8 mouse cellular contexts compared by ENCODE assay signal in the genomic region with DNA sequence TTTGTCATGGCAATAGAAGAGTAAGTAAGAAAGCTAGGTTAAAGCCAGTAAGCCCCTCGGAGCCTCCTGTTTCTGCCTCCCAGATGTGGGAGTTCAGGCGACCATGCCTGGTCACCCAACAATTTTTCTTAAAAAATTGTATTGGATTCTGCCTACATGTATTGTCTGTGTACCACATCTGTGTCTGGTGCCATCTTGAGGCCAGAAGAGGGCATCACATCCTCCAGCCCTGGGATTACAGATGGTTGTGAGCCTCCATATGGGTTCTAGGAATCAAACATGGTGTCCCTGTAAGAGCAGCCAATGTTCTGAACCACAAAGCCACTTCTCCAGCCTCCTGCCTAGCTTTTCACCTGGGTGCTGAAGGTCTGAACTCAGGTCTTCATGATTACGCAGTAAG. TPM values are rescaled to one million over a fixed set of nuclear protein-coding genes. Genes with fewer than 3 reads are reported as not detected.
A peak's percentile ranks its signal among the peaks of the same experiment; 100 is the strongest.
DNase-seq lines count a peak whose midpoint lies in the region; TF ChIP-seq lines count a peak whose summit lies in the region.

No protein-coding gene starts in this region.

- H3K27ac ChIP-seq in gastrocnemius, adult 2 months: no peak overlapping the region
- no peak overlapping the region for H3K27ac ChIP-seq in small intestine, adult 2 months (ENCODE audit: insufficient read depth, low read depth, low read length)

- H3K4me1 ChIP-seq in small intestine, adult 2 months (ENCODE audit: control insufficient read depth, insufficient read depth, insufficient read length, low read length): no peaks in the 10 kb centered on the region

- no peak for TF ChIP-seq POLR2A in small intestine, adult 2 months (IDR thresholded peaks at IDR 0.05; ENCODE audit: low read depth, low read length)

- peak; percentile 42 for DNase-seq in gastrocnemius, adult 2 months
- DNase-seq in gastrocnemius, adult 8-10 months (ENCODE audit: low spot score in 2 of 2): no peak
- DNase-seq in right cerebral cortex, adult 2 months (ENCODE audit: low spot score in 2 of 2): peak; percentile 70 to 78
- DNase-seq in right cerebral cortex, postnatal 25 days: no peak
- DNase-seq in brain, adult 2 months (ENCODE audit: low read depth, low spot score): peak; percentile 77
- peak; percentile 59 to 67 for DNase-seq in kidney, postnatal 25 days
- no peak for DNase-seq in ovary, postnatal 10 days (ENCODE audit: low spot score)

- no peaks in the 10 kb centered on the region for H3K36me3 ChIP-seq in small intestine, adult 2 months (ENCODE audit: control insufficient read depth, insufficient read depth, low read length)

- no peaks in the 10 kb centered on the region for H3K27me3 ChIP-seq in small intestine, adult 2 months (ENCODE audit: control insufficient read depth, insufficient read depth, low read length)

- H3K4me3 ChIP-seq in gastrocnemius, adult 2 months: no peak overlapping the region
- no peak overlapping the region for H3K4me3 ChIP-seq in small intestine, adult 2 months (ENCODE audit: low read depth, low read length)

- intact Hi-C loops in gastrocnemius, adult 2 months (cut with DNase I): loop anchor here (2.0 kb wide), 1 partner anchor 328 kb away; no protein-coding TSS in a partner anchor

- 87% methylated on average over 3 of the region's 3 CpGs for WGBS in small intestine, adult 2 months

- TF ChIP-seq CTCF in gastrocnemius, adult 2 months (IDR thresholded peaks at IDR 0.05): peak; percentile 82
- TF ChIP-seq CTCF in small intestine, adult 2 months (IDR thresholded peaks at IDR 0.05; ENCODE audit: extremely low read depth, insufficient read length, insufficient replicate concordance, low read depth, low read length): peak; percentile 60; the same call in 1 of the 2 replicates

RNA-seq across cellular contexts. Expression of a gene that starts 12.4 kb away (rescaled TPM):
- total RNA-seq in gastrocnemius, adult 2 months (2021): 10 to 100 TPM; 16.2 to 20.7 TPM
- 10 to 100 TPM; 17.6 to 22.3 (median 20.1) TPM for total RNA-seq in gastrocnemius, adult 8-10 months (2022)
- polyA plus RNA-seq in small intestine, adult 2 months (2012; rRNA removed): 14.4 and 31.8 TPM in 2 replicates

RNA-seq across cellular contexts. Expression of a gene that starts 38.5 kb away (rescaled TPM):
- under 1 TPM; 0.43 to 0.61 TPM for total RNA-seq in gastrocnemius, adult 2 months (2021)
- total RNA-seq in gastrocnemius, adult 8-10 months (2022): under 1 TPM; 0.22 to 0.59 (median 0.36) TPM
- 1.8 and 3.0 TPM in 2 replicates for polyA plus RNA-seq in small intestine, adult 2 months (2012; rRNA removed)

Comparison
In these comparisons a context has a peak if more than half of its experiments do, and no peak if none do; other contexts are left out.
1. DNase-seq: peak in gastrocnemius, adult 2 months (single experiment), right cerebral cortex, adult 2 months (2 of 2), brain, adult 2 months (single experiment) and kidney, postnatal 25 days (2 of 2); none in gastrocnemius, adult 8-10 months (0 of 2), right cerebral cortex, postnatal 25 days (single experiment) and ovary, postnatal 10 days (single experiment).